Mouse (Mus musculus): ENCODE data around the gene Me1. TPM values are rescaled to one million over a fixed set of nuclear protein-coding genes. Genes with fewer than 3 reads are reported as not detected.

Me1 gene
- polyA plus RNA-seq, 1 experiment from 2014 or later = 21.7 TPM

GRCm38 (mm10) chr9:86725604-86726380 lies 30.0 kb upstream of the Me1 start:
- no peak overlapping the region for H3K27ac ChIP-seq
- ATAC-seq (replicated peaks; ENCODE audit: low FRiP score, low read depth) (no peak), DNase-seq (ENCODE audit: low spot score) (no peak)
- no peak for TF ChIP-seq CTCF (IDR thresholded peaks at IDR 0.05; ENCODE audit: low read depth)
- H3K9me3 ChIP-seq (replicated peaks; ENCODE audit: low read length) = no peaks in the 10 kb centered on the region
- H3K4me1 ChIP-seq (replicated peaks; ENCODE audit: insufficient read depth, low read length) = no peaks in the 10 kb centered on the region
- no peaks in the 10 kb centered on the region for H3K36me3 ChIP-seq (ENCODE audit: insufficient read depth, low read length)
- no peak overlapping the region for H3K9ac ChIP-seq (ENCODE audit: low read depth, low read length)
- no peak overlapping the region for H3K4me2 ChIP-seq (ENCODE audit: low read length)
- no peak overlapping the region for H3K4me3 ChIP-seq (replicated peaks; ENCODE audit: low read depth, low read length)
- WGBS = 63% methylated on average over 7 of the region's 7 CpGs
- no peaks in the 10 kb centered on the region for H3K27me3 ChIP-seq (ENCODE audit: insufficient read depth, low read length)

GRCm38 (mm10) chr9:86725066-86725465 lies 29.3 kb upstream of the Me1 start:
- Histone ChIP-seq H3K36me3 (ENCODE audit: insufficient read depth, low read length) (no peaks in the 10 kb centered on the region), H3K4me1 (replicated peaks; ENCODE audit: insufficient read depth, low read length) (no peaks in the 10 kb centered on the region), H3K27me3 (ENCODE audit: insufficient read depth, low read length) (no peaks in the 10 kb centered on the region), H3K4me3 (replicated peaks; ENCODE audit: low read depth, low read length) (no peak overlapping the region), H3K9me3 (replicated peaks; ENCODE audit: low read length) (no peaks in the 10 kb centered on the region), H3K27ac (no peak overlapping the region), H3K4me2 (ENCODE audit: low read length) (no peak overlapping the region), H3K9ac (ENCODE audit: low read depth, low read length) (no peak overlapping the region)
- no peak for TF ChIP-seq CTCF (IDR thresholded peaks at IDR 0.05; ENCODE audit: low read depth)
- 91% methylated on average over 4 of the region's 4 CpGs for WGBS
- DNase-seq (ENCODE audit: low spot score) (no peak), ATAC-seq (replicated peaks; ENCODE audit: low FRiP score, low read depth) (no peak)

DNA sequence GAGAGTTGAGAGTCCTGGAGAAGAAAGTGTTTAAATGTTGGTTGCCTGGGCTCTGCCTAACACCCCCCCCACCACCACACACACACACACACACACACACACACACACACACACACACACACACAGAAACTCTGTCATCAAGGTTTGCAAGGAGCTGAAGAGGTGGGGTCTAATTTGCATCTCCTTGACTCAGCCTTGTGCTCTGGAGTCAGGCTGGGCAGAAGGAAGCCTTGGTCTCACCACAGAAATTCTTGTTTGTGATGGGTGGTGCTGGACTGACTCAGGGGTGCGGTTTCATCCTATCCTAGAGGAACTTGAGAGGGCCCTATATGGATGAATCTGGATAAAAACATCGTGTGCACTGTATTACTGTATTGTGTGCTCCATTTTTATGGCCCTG lies 25.0 kb upstream of the Me1 start:
- Histone ChIP-seq H3K9ac (ENCODE audit: low read depth, low read length) (no peak overlapping the region), H3K36me3 (ENCODE audit: insufficient read depth, low read length) (no peaks in the 10 kb centered on the region), H3K27me3 (ENCODE audit: insufficient read depth, low read length) (no peaks in the 10 kb centered on the region), H3K4me1 (replicated peaks; ENCODE audit: insufficient read depth, low read length) (no peaks in the 10 kb centered on the region), H3K27ac (no peak overlapping the region), H3K9me3 (replicated peaks; ENCODE audit: low read length) (no peaks in the 10 kb centered on the region), H3K4me3 (replicated peaks; ENCODE audit: low read depth, low read length) (no peak overlapping the region), H3K4me2 (ENCODE audit: low read length) (no peak overlapping the region)
- DNase-seq (ENCODE audit: low spot score) (no peak), ATAC-seq (replicated peaks; ENCODE audit: low FRiP score, low read depth) (no peak)
- no peak for TF ChIP-seq CTCF (IDR thresholded peaks at IDR 0.05; ENCODE audit: low read depth)
- WGBS = 74% methylated on average over 2 of the region's 2 CpGs

DNA sequence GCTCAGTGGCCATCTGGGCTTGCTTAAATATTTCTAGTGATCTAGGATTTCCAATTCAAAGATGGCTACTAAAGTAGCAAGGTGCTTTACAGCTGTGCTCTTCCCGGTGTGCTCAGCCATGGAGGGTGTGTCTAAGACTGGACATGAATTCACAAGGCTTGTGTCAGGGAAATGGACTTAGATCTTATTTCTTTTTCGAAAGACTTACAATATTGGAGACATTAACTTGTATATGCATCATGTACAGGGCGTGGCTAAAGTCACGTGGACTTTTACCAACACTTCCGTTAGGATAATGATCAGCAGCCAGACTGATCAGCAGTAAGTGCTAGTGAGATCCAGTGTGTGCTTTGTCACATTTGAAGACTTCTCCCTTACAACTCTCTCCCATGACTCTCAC lies 24.5 kb upstream of the Me1 start:
- no peak for TF ChIP-seq CTCF (IDR thresholded peaks at IDR 0.05; ENCODE audit: low read depth)
- Histone ChIP-seq H3K4me1 (replicated peaks; ENCODE audit: insufficient read depth, low read length) (no peaks in the 10 kb centered on the region), H3K27me3 (ENCODE audit: insufficient read depth, low read length) (no peaks in the 10 kb centered on the region), H3K4me2 (ENCODE audit: low read length) (no peak overlapping the region), H3K36me3 (ENCODE audit: insufficient read depth, low read length) (no peaks in the 10 kb centered on the region), H3K27ac (no peak overlapping the region), H3K4me3 (replicated peaks; ENCODE audit: low read depth, low read length) (no peak overlapping the region), H3K9me3 (replicated peaks; ENCODE audit: low read length) (no peaks in the 10 kb centered on the region), H3K9ac (ENCODE audit: low read depth, low read length) (no peak overlapping the region)
- ATAC-seq (replicated peaks; ENCODE audit: low FRiP score, low read depth) = no peak
- 90% methylated on average over 5 of the region's 5 CpGs for WGBS
- no peak for DNase-seq (ENCODE audit: low spot score)

GRCm38 (mm10) chr9:86717119-86717518 lies 21.4 kb upstream of the Me1 start:
- WGBS = 32% methylated on average over 5 of the region's 5 CpGs
- Histone ChIP-seq H3K4me2 (ENCODE audit: low read length) (no peak overlapping the region), H3K9me3 (replicated peaks; ENCODE audit: low read length) (no peaks in the 10 kb centered on the region), H3K36me3 (ENCODE audit: insufficient read depth, low read length) (no peaks in the 10 kb centered on the region), H3K9ac (ENCODE audit: low read depth, low read length) (no peak overlapping the region), H3K27ac (no peak overlapping the region), H3K27me3 (ENCODE audit: insufficient read depth, low read length) (no peaks in the 10 kb centered on the region), H3K4me3 (replicated peaks; ENCODE audit: low read depth, low read length) (no peak overlapping the region), H3K4me1 (replicated peaks; ENCODE audit: insufficient read depth, low read length) (no peaks in the 10 kb centered on the region)
- TF ChIP-seq CTCF (IDR thresholded peaks at IDR 0.05; ENCODE audit: low read depth) = no peak
- ATAC-seq (replicated peaks; ENCODE audit: low FRiP score, low read depth) (no peak), DNase-seq (ENCODE audit: low spot score) (no peak)

DNA sequence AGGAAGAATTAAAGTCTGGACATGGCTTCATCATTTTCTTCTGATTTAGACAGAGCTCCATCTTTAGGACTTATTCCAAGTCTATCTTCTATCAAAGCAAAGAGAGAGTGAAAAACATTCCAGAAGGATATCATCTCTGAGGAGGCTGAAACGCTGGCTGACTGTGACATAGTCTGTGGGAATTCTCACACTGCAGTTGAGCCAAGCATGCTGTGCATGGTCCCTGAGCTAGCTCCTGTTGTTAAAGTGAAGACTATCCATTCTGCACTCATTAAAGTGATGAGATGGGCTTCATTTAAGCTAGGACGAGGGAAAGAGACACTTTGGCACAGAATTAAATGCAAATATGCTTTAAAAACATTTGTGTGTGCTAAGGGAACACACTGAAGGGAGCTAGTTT lies 20.8 kb upstream of the Me1 start:
- Histone ChIP-seq H3K9ac (ENCODE audit: low read depth, low read length) (no peak overlapping the region), H3K9me3 (replicated peaks; ENCODE audit: low read length) (no peaks in the 10 kb centered on the region), H3K36me3 (ENCODE audit: insufficient read depth, low read length) (no peaks in the 10 kb centered on the region), H3K4me2 (ENCODE audit: low read length) (no peak overlapping the region), H3K27me3 (ENCODE audit: insufficient read depth, low read length) (no peaks in the 10 kb centered on the region), H3K27ac (no peak overlapping the region), H3K4me3 (replicated peaks; ENCODE audit: low read depth, low read length) (no peak overlapping the region), H3K4me1 (replicated peaks; ENCODE audit: insufficient read depth, low read length) (no peaks in the 10 kb centered on the region)
- TF ChIP-seq CTCF (IDR thresholded peaks at IDR 0.05; ENCODE audit: low read depth) = no peak
- 45% methylated on average over 2 of the region's 2 CpGs for WGBS
- ATAC-seq (replicated peaks; ENCODE audit: low FRiP score, low read depth) (no peak), DNase-seq (ENCODE audit: low spot score) (no peak)

DNA sequence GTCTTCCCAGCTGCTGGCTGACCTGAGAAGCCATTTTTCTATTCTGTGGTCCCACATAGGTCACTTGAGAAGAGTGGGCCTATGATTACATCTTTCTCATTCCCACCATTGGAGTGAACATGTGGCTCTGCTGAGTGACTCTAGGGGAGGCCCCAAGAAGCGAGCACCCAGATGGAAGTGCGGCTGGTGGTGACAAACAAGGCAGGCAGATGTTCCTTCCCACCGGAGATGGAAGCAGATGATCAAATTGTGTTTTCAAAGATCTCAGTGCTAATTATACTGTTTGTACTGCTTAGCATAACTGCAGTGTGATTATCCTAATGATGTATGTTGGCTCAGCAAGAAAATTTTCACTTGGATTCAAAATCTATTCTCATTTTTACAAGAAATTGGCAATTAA lies 18.3 kb upstream of the Me1 start:
- Histone ChIP-seq H3K4me1 (replicated peaks; ENCODE audit: insufficient read depth, low read length) (no peaks in the 10 kb centered on the region), H3K4me2 (ENCODE audit: low read length) (no peak overlapping the region), H3K27ac (no peak overlapping the region), H3K4me3 (replicated peaks; ENCODE audit: low read depth, low read length) (no peak overlapping the region), H3K36me3 (ENCODE audit: insufficient read depth, low read length) (no peaks in the 10 kb centered on the region), H3K27me3 (ENCODE audit: insufficient read depth, low read length) (no peaks in the 10 kb centered on the region), H3K9ac (ENCODE audit: low read depth, low read length) (no peak overlapping the region), H3K9me3 (replicated peaks; ENCODE audit: low read length) (no peaks in the 10 kb centered on the region)
- no peak for TF ChIP-seq CTCF (IDR thresholded peaks at IDR 0.05; ENCODE audit: low read depth)
- no peak for DNase-seq (ENCODE audit: low spot score)
- WGBS = 91% methylated on average over 3 of the region's 3 CpGs
- no peak for ATAC-seq (replicated peaks; ENCODE audit: low FRiP score, low read depth)
